Mouse (Mus musculus): ENCODE data around the gene Ern2. TPM values are rescaled to one million over a fixed set of nuclear protein-coding genes. Genes with fewer than 3 reads are reported as not detected.
A peak's percentile ranks its signal among the peaks of the same experiment; 100 is the strongest.

The Ern2 gene
- total and polyA plus RNA-seq, 3 experiments = not detected

DNA sequence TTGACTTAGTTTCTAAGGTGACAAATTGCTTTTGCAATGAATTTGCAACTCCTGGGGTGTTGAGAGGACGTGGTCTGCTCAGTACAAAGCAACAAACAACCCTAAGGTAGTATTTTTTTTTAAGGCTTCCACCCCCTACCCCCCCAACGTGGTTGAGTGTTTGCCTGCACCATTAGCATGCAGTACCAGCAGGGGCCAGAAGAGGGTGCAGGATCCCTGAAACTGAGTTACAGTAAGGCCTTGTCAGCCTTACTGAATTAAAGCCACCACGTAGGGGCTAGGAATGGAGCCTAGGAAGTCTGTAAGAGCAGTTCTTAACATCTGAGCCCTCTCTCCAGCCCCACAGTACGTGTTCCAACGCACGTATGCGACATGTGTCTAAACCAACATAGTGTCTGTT is 3.5 kb upstream of the Ern2 start (continued):
- TF ChIP-seq ZKSCAN1 (IDR thresholded peaks at IDR 0.05; ENCODE audit: low read depth, low read length) = no peak
- TF ChIP-seq CTCF (IDR thresholded peaks at IDR 0.05 in 2 of 3, conservative IDR thresholded peaks at IDR 0.05 in 1 of 3; ENCODE audit: control insufficient read depth in 1 of 3, insufficient read depth in 1 of 3, low read depth in 2 of 3, low read length in 3 of 3, poor library complexity in 1 of 3, severe bottlenecking in 1 of 3) = peak; percentile 75 to 85 (median 78)
- no peak for TF ChIP-seq GABPA (IDR thresholded peaks at IDR 0.05; ENCODE audit: low read depth, low read length)
- no peak for TF ChIP-seq KAT2A (conservative IDR thresholded peaks at IDR 0.05; ENCODE audit: low read depth, low read length)

- no peak overlapping the region for H3K4me3 ChIP-seq (ENCODE audit: control insufficient read depth in 1 of 2, insufficient read depth in 1 of 2, low read depth in 2 of 2, low read length in 2 of 2)
- H3K9me3 ChIP-seq (replicated peaks; ENCODE audit: insufficient read depth, low read length) = no peaks in the 10 kb centered on the region
- DNase-seq (ENCODE audit: low read depth, low spot score) = no peak
- H3K36me3 ChIP-seq (ENCODE audit: control insufficient read depth in 1 of 2, insufficient read depth in 2 of 2, low read length in 2 of 2) = no peaks in the 10 kb centered on the region
- no peaks in the 10 kb centered on the region for H3K79me2 ChIP-seq (ENCODE audit: control insufficient read depth, insufficient read depth, low read length, poor library complexity)
- no peak overlapping the region for H3K9ac ChIP-seq (ENCODE audit: control insufficient read depth, low read depth, low read length, poor library complexity, severe bottlenecking)
- peaks cover 0 to 3% of the 10 kb centered on the region in 2 experiments; a peak in 3 of 4 replicates for H3K27me3 ChIP-seq (ENCODE audit: control insufficient read depth in 1 of 2, insufficient read depth in 2 of 2, low read length in 2 of 2)
- no peaks in the 10 kb centered on the region for H3K4me1 ChIP-seq (ENCODE audit: control insufficient read depth in 1 of 2, insufficient read depth in 2 of 2, low read length in 2 of 2)
- H3K27ac ChIP-seq (ENCODE audit: control insufficient read depth, low read depth, low read length) = no peak overlapping the region
- no peak for TF ChIP-seq TBP (IDR thresholded peaks at IDR 0.05; ENCODE audit: low read depth, low read length)
- no peak for TF ChIP-seq MAFK (IDR thresholded peaks at IDR 0.05; ENCODE audit: borderline replicate concordance, low read depth, low read length)
- no peak for TF ChIP-seq MXI1 (IDR thresholded peaks at IDR 0.05; ENCODE audit: low read depth, low read length)
- TF ChIP-seq CTCF (IDR thresholded peaks at IDR 0.05 in 2 of 3, conservative IDR thresholded peaks at IDR 0.05 in 1 of 3; ENCODE audit: control insufficient read depth in 1 of 3, insufficient read depth in 1 of 3, low read depth in 2 of 3, low read length in 3 of 3, poor library complexity in 1 of 3, severe bottlenecking in 1 of 3) = no peak
- TF ChIP-seq MAZ (IDR thresholded peaks at IDR 0.05; ENCODE audit: low read depth, low read length) = no peak
- no peak for TF ChIP-seq KAT2A (conservative IDR thresholded peaks at IDR 0.05; ENCODE audit: low read depth, low read length)
- TF ChIP-seq ELF1 (IDR thresholded peaks at IDR 0.05; ENCODE audit: low read depth, low read length) = no peak
- TF ChIP-seq CHD1 (IDR thresholded peaks at IDR 0.05; ENCODE audit: low read depth, low read length) = no peak
- no peak for TF ChIP-seq TCF12 (IDR thresholded peaks at IDR 0.05; ENCODE audit: low read depth, low read length)
- no peak for TF ChIP-seq ETS1 (IDR thresholded peaks at IDR 0.05; ENCODE audit: low read depth, low read length)
Measured at GRCm38 (mm10) chr7:122184569-122184968, 1.4 kb downstream of the Ern2 start.

DNA sequence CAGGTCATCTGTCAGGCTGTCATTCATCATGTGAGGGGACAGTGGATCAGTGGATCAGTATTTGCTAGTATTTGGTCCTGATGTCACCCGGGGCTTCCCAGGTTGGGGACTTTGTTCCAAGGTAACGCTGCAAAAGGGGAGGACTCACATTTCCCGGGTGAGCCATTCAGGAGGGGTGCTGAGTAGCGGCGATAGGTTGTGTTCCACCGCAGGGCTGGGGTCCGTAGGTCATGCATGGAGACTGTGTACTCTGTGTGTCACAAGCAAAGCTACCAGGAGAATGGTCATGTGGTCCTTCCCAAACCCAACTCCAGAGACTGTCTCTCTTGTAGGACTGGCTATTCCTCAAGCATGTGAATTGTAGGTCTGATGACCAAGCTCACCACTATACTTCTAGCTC is 5.3 kb downstream of the Ern2 start:
- Histone ChIP-seq H3K4me1 (ENCODE audit: control insufficient read depth in 1 of 2, insufficient read depth in 2 of 2, low read length in 2 of 2) (no peaks in the 10 kb centered on the region), H3K9me3 (replicated peaks; ENCODE audit: insufficient read depth, low read length) (no peaks in the 10 kb centered on the region), H3K36me3 (ENCODE audit: control insufficient read depth in 1 of 2, insufficient read depth in 2 of 2, low read length in 2 of 2) (no peaks in the 10 kb centered on the region), H3K9ac (ENCODE audit: control insufficient read depth, low read depth, low read length, poor library complexity, severe bottlenecking) (no peak overlapping the region), H3K79me2 (ENCODE audit: control insufficient read depth, insufficient read depth, low read length, poor library complexity) (no peaks in the 10 kb centered on the region), H3K4me3 (ENCODE audit: control insufficient read depth in 1 of 2, insufficient read depth in 1 of 2, low read depth in 2 of 2, low read length in 2 of 2) (no peak overlapping the region), H3K27me3 (ENCODE audit: control insufficient read depth in 1 of 2, insufficient read depth in 2 of 2, low read length in 2 of 2) (peaks cover 16 to 23% of the 10 kb centered on the region in 2 experiments), H3K27ac (ENCODE audit: control insufficient read depth, low read depth, low read length) (no peak overlapping the region)
- TF ChIP-seq TAL1 (IDR thresholded peaks at IDR 0.05; ENCODE audit: low read length) (no peak), TBP (IDR thresholded peaks at IDR 0.05; ENCODE audit: low read depth, low read length) (no peak), MYC (IDR thresholded peaks at IDR 0.05; ENCODE audit: low read depth, low read length) (no peak), CHD1 (IDR thresholded peaks at IDR 0.05; ENCODE audit: low read depth, low read length) (no peak), MAZ (IDR thresholded peaks at IDR 0.05; ENCODE audit: low read depth, low read length) (no peak), MYB (IDR thresholded peaks at IDR 0.05; ENCODE audit: low read depth, low read length) (no peak), RAD21 (IDR thresholded peaks at IDR 0.05; ENCODE audit: low read depth, low read length) (no peak), JUND (IDR thresholded peaks at IDR 0.05; ENCODE audit: low read depth, low read length) (no peak), MXI1 (IDR thresholded peaks at IDR 0.05; ENCODE audit: low read depth, low read length) (no peak), MAX (IDR thresholded peaks at IDR 0.05; ENCODE audit: low read length) (no peak)
- no peak for DNase-seq (ENCODE audit: low read depth, low spot score)
